9 mouse cellular contexts compared by ENCODE assay signal in the genomic region with DNA sequence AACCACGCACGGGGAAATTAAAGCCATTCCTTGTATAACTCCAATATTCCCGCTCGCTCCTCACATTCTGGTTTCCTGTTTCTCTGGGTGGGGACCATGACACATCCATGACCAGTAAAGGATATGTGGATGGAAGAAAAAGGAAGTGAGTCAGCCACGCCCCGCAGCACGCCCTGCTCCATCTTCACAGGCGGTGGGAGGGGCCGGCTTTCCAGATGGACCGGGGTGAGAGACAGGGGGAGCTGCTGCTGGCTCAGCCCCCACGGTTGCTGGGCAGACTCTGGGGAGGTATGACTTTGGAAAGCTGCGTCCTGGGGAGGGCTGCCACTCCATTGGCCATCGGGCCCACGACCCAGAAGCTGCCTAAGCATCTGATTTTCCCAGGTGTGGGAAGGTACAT. TPM values are rescaled to one million over a fixed set of nuclear protein-coding genes. Genes with fewer than 3 reads are reported as not detected.
A peak's percentile ranks its signal among the peaks of the same experiment; 100 is the strongest.
DNase-seq lines count a peak whose midpoint lies in the region; ATAC-seq and TF ChIP-seq lines count a peak whose summit lies in the region.
"Had no signal": no experiment of that assay in that cellular context is flagged by ENCODE, and none has a peak within 500 bp of the region (broad histone marks: within the 10 kb centered on the region; RNA-seq: fewer than 3 reads in every experiment).

No protein-coding gene starts in this region.

- peaks cover 6% of the 10 kb centered on the region; the same call in 1 of the 2 replicates for H3K36me3 ChIP-seq in forebrain, embryonic 15.5 days
- H3K36me3 ChIP-seq in forebrain, embryonic 11.5 days (ENCODE audit: control insufficient read depth, insufficient read depth, low read length): no peaks in the 10 kb centered on the region
- peaks cover 6% of the 10 kb centered on the region for H3K36me3 ChIP-seq in C2C12 (ENCODE audit: control insufficient read depth, insufficient read depth)
- peaks cover 8% of the 10 kb centered on the region for H3K36me3 ChIP-seq in embryonic facial prominence, embryonic 14.5 days (ENCODE audit: control insufficient read depth, insufficient read depth, low read length)

- H3K4me2 ChIP-seq in forebrain, embryonic 15.5 days (replicated peaks): no peak overlapping the region
- no peak overlapping the region for H3K4me2 ChIP-seq in forebrain, embryonic 11.5 days (ENCODE audit: low read depth, low read length, severe bottlenecking)
- H3K4me2 ChIP-seq in embryonic facial prominence, embryonic 14.5 days (ENCODE audit: low read depth, low read length): peak overlapping the region; percentile 26; the same call in 1 of the 2 replicates
- H3K4me2 ChIP-seq: heart, embryonic 13.5 days had no signal

- no peak for TF ChIP-seq CTCF in C2C12 (IDR thresholded peaks at IDR 0.05; ENCODE audit: control insufficient read depth, insufficient read depth, insufficient read length)

- H3K79me2 ChIP-seq in C2C12 (ENCODE audit: control insufficient read depth, insufficient read depth): no peaks in the 10 kb centered on the region

- peak; percentile 59 for ATAC-seq in forebrain, embryonic 15.5 days (replicated peaks)
- ATAC-seq in forebrain, embryonic 11.5 days (replicated peaks; ENCODE audit: low FRiP score): no peak
- ATAC-seq in embryonic facial prominence, embryonic 14.5 days (ENCODE audit: low read depth): peak; percentile 69

- H3K27me3 ChIP-seq in forebrain, embryonic 15.5 days: no peaks in the 10 kb centered on the region
- H3K27me3 ChIP-seq in forebrain, embryonic 11.5 days (ENCODE audit: control insufficient read depth, insufficient read depth, low read length): no peaks in the 10 kb centered on the region
- no peaks in the 10 kb centered on the region for H3K27me3 ChIP-seq in C2C12 (ENCODE audit: control insufficient read depth, insufficient read depth, insufficient read length)
- no peaks in the 10 kb centered on the region for H3K27me3 ChIP-seq in embryonic facial prominence, embryonic 14.5 days (replicated peaks; ENCODE audit: control insufficient read depth, insufficient read depth, low read length)
- H3K27me3 ChIP-seq: heart, embryonic 13.5 days had no signal

- no peak for DNase-seq in forebrain, embryonic 11.5 days (ENCODE audit: low spot score)
- DNase-seq in embryonic facial prominence, embryonic 14.5 days (ENCODE audit: low spot score): peak; percentile 70
- DNase-seq in heart, postnatal 14 days: peak; percentile 63 to 66
- DNase-seq in left cerebral cortex, postnatal 4 days: peak; percentile 62
- peak; percentile 68 to 73 for DNase-seq in right cerebral cortex, adult 2 months (ENCODE audit: low spot score in 2 of 2)
- DNase-seq in cerebellum, adult 9-11 months: no peak

- no peak overlapping the region for H3K27ac ChIP-seq in forebrain, embryonic 15.5 days (replicated peaks)
- H3K27ac ChIP-seq in forebrain, embryonic 11.5 days (ENCODE audit: low read depth, low read length): no peak overlapping the region
- H3K27ac ChIP-seq in embryonic facial prominence, embryonic 14.5 days (replicated peaks; ENCODE audit: low read depth, low read length): no peak overlapping the region; the same call in none of the 2 replicates
- H3K27ac ChIP-seq: heart, embryonic 13.5 days had no signal

- H3ac ChIP-seq in C2C12 (ENCODE audit: control insufficient read depth, insufficient read length, low read depth): peak overlapping the region; percentile 56

- intact Hi-C loops in heart, postnatal 14 days (cut with DNase I): no loop called here
- intact Hi-C loops in left cerebral cortex, postnatal 4 days (cut with DNase I): no loop called here

- no peak overlapping the region for H3K4me3 ChIP-seq in forebrain, embryonic 15.5 days
- no peak overlapping the region for H3K4me3 ChIP-seq in forebrain, embryonic 11.5 days (ENCODE audit: low read depth, low read length)
- no peak overlapping the region for H3K4me3 ChIP-seq in C2C12 (ENCODE audit: insufficient read depth, poor library complexity, severe bottlenecking)
- H3K4me3 ChIP-seq in embryonic facial prominence, embryonic 14.5 days (ENCODE audit: low read depth, low read length): no peak overlapping the region
- H3K4me3 ChIP-seq: heart, embryonic 13.5 days had no signal

- H3K9ac ChIP-seq in forebrain, embryonic 15.5 days (replicated peaks): no peak overlapping the region
- H3K9ac ChIP-seq in forebrain, embryonic 11.5 days (ENCODE audit: low read length): no peak overlapping the region
- no peak overlapping the region for H3K9ac ChIP-seq in embryonic facial prominence, embryonic 14.5 days (ENCODE audit: low read depth, low read length)
- H3K9ac ChIP-seq: heart, embryonic 13.5 days had no signal

- H3K79me3 ChIP-seq in C2C12 (ENCODE audit: low read depth): no peaks in the 10 kb centered on the region

- H3K9me3 ChIP-seq in forebrain, embryonic 15.5 days: no peaks in the 10 kb centered on the region
- H3K9me3 ChIP-seq in forebrain, embryonic 11.5 days (ENCODE audit: control insufficient read depth, low read length): no peaks in the 10 kb centered on the region
- no peaks in the 10 kb centered on the region for H3K9me3 ChIP-seq in embryonic facial prominence, embryonic 14.5 days (ENCODE audit: control insufficient read depth, low read length)
- H3K9me3 ChIP-seq: heart, embryonic 13.5 days had no signal

- H3K4me1 ChIP-seq in forebrain, embryonic 15.5 days: peaks cover 5% of the 10 kb centered on the region; the same call in 1 of the 2 replicates
- no peaks in the 10 kb centered on the region for H3K4me1 ChIP-seq in forebrain, embryonic 11.5 days (replicated peaks; ENCODE audit: control insufficient read depth, insufficient read depth, low read length)
- peaks cover 15% of the 10 kb centered on the region for H3K4me1 ChIP-seq in embryonic facial prominence, embryonic 14.5 days (ENCODE audit: control insufficient read depth, insufficient read depth, low read length)

- WGBS in forebrain, embryonic 15.5 days: 46% methylated on average over 14 of the region's 14 CpGs
- 40% methylated on average over 14 of the region's 14 CpGs for WGBS in forebrain, embryonic 11.5 days
- 30% methylated on average over 14 of the region's 14 CpGs for WGBS in embryonic facial prominence, embryonic 14.5 days

TF ChIP-seq in C2C12, 6 proteins besides CTCF, POLR2A, EP300 and RAD21:
- TF ChIP-seq USF1 (IDR thresholded peaks at IDR 0.05; ENCODE audit: low read depth) (no peak), FOSL1 (IDR thresholded peaks at IDR 0.05; ENCODE audit: insufficient read depth, low read length, poor library complexity, severe bottlenecking) (no peak), MYOD1 (IDR thresholded peaks at IDR 0.05; ENCODE audit: control insufficient read depth, insufficient read length, low read depth) (no peak), CEBPB (IDR thresholded peaks at IDR 0.05; ENCODE audit: low read depth) (no peak), MYOG (IDR thresholded peaks at IDR 0.05; ENCODE audit: control insufficient read depth, extremely low read depth, insufficient read length) (no peak), MAX (IDR thresholded peaks at IDR 0.05) (peak; percentile 89)

RNA-seq across cellular contexts. Expression of gene Prox2, which starts 16.5 kb away (rescaled TPM):
- 1.7 and 1.8 TPM in 2 replicates for polyA plus RNA-seq in forebrain, embryonic 15.5 days (2015; fragmentation: Nextera tagmentation; extraction: Ambion mirVana)
- polyA plus RNA-seq in forebrain, embryonic 11.5 days (2014; fragmentation: Nextera tagmentation; extraction: Ambion mirVana): 2.5 and 3.5 TPM in 2 replicates
- 2.0 TPM for polyA plus RNA-seq in C2C12 (2012; fragmentation: generic; extraction: Trizol)
- polyA plus RNA-seq in embryonic facial prominence, embryonic 14.5 days (2014; fragmentation: Nextera tagmentation; extraction: Ambion mirVana): 2.9 and 3.9 TPM in 2 replicates
- 1 to 10 TPM; 1.1 to 2.7 TPM for total RNA-seq in heart, postnatal 14 days (2021)
- 1 to 10 TPM in 1 of 2 experiments, under 1 TPM in 1; 0.64 to 1.5 TPM for total RNA-seq in left cerebral cortex, postnatal 4 days (2021)

RNA-seq across cellular contexts. Expression of gene Dlst, which starts 16.6 kb away (rescaled TPM):
- polyA plus RNA-seq in forebrain, embryonic 15.5 days (2015; fragmentation: Nextera tagmentation; extraction: Ambion mirVana): 96.3 and 99.7 TPM in 2 replicates
- polyA plus RNA-seq in forebrain, embryonic 11.5 days (2014; fragmentation: Nextera tagmentation; extraction: Ambion mirVana): 118 TPM in 2 replicates
- polyA plus RNA-seq in C2C12 (2012; fragmentation: generic; extraction: Trizol): 167 TPM
- 110 and 112 TPM in 2 replicates for polyA plus RNA-seq in embryonic facial prominence, embryonic 14.5 days (2014; fragmentation: Nextera tagmentation; extraction: Ambion mirVana)
- total RNA-seq in heart, postnatal 14 days (2021): 100 to 1,000 TPM; 713 to 718 TPM
- 100 to 1,000 TPM; 157 to 166 TPM for total RNA-seq in left cerebral cortex, postnatal 4 days (2021)

RNA-seq across cellular contexts. Expression of gene Rps6kl1, which starts 57.1 kb away (rescaled TPM):
- polyA plus RNA-seq in forebrain, embryonic 15.5 days (2015; fragmentation: Nextera tagmentation; extraction: Ambion mirVana): 19.8 and 22.2 TPM in 2 replicates
- polyA plus RNA-seq in forebrain, embryonic 11.5 days (2014; fragmentation: Nextera tagmentation; extraction: Ambion mirVana): 1.9 and 2.8 TPM in 2 replicates
- 0.39 TPM for polyA plus RNA-seq in C2C12 (2012; fragmentation: generic; extraction: Trizol)
- 1.5 and 1.8 TPM in 2 replicates for polyA plus RNA-seq in embryonic facial prominence, embryonic 14.5 days (2014; fragmentation: Nextera tagmentation; extraction: Ambion mirVana)
- 1 to 10 TPM; 4.3 to 4.8 TPM for total RNA-seq in heart, postnatal 14 days (2021)
- 10 to 100 TPM; 41.2 to 44.1 TPM for total RNA-seq in left cerebral cortex, postnatal 4 days (2021)

Comparison
In these comparisons a context has a peak if more than half of its experiments do, and no peak if none do; other contexts are left out.
1. DNase-seq: peak in embryonic facial prominence, embryonic 14.5 days (single experiment), heart, postnatal 14 days (2 of 2), left cerebral cortex, postnatal 4 days (single experiment) and right cerebral cortex, adult 2 months (2 of 2); none in forebrain, embryonic 11.5 days (single experiment) and cerebellum, adult 9-11 months (single experiment).